Mouse (Mus musculus) liver, embryonic 11.5 days (tissue): Measurements from ENCODE around the gene Dok1. TPM values are rescaled to one million over a fixed set of nuclear protein-coding genes. Genes with fewer than 3 reads are reported as not detected.
A peak's percentile ranks its signal among the peaks of the same experiment; 100 is the strongest.

Experiments used
- ATAC-seq: fragments of 200-750 bp; cut with Nextera tagmentation; replicated peaks from 2 replicates; pipeline ENCODE4 v1.8.0; 2017; ENCODE audit warnings: moderate number of reproducible peaks, mild to moderate bottlenecking, moderate TSS enrichment, moderate library complexity; ENCODE audit not compliant: low FRiP score
- DNase-seq: peaks from one replicate; pipeline ENCODE4 v3.0.0-alpha.2; 2017; ENCODE audit warnings: low spot score
- H3K27ac ChIP-seq: fragments of 300-500 bp; sonication (generic); 2 replicates; pipeline ENCODE4 v1.5.1; 2014; ENCODE audit warnings: mild to moderate bottlenecking, low read depth, low read length, control low read depth
- H3K27me3 ChIP-seq: fragments of 300-500 bp; sonication (generic); replicated peaks from 2 replicates; pipeline ENCODE4 v1.6.1; 2014; ENCODE audit warnings: low read length, mixed read lengths; ENCODE audit not compliant: control insufficient read depth, insufficient read depth
- H3K36me3 ChIP-seq: fragments of 300-500 bp; sonication (generic); 2 replicates; pipeline ENCODE4 v1.6.1; 2014; ENCODE audit warnings: mild to moderate bottlenecking, low read length, moderate library complexity, mixed read lengths; ENCODE audit not compliant: control insufficient read depth, insufficient read depth
- H3K4me1 ChIP-seq: fragments of 300-500 bp; sonication (generic); replicated peaks from 2 replicates; pipeline ENCODE4 v1.6.1; 2014; ENCODE audit warnings: low read length, mixed read lengths; ENCODE audit not compliant: control insufficient read depth, insufficient read depth
- H3K4me2 ChIP-seq: fragments of 300-500 bp; sonication (generic); 2 replicates; pipeline ENCODE4 v1.6.1; 2014; ENCODE audit warnings: mild to moderate bottlenecking, control low read depth, moderate library complexity
- H3K4me3 ChIP-seq: fragments of 300-500 bp; sonication (generic); 2 replicates; pipeline ENCODE4 v1.5.1; 2014; ENCODE audit warnings: low read depth, low read length, control low read depth
- H3K9ac ChIP-seq: fragments of 300-500 bp; sonication (generic); 2 replicates; pipeline ENCODE4 v1.6.1; 2014; ENCODE audit warnings: low read depth, low read length, control low read depth
- H3K9me3 ChIP-seq: fragments of 300-500 bp; sonication (generic); 2 replicates; pipeline ENCODE4 v1.6.1; 2016; ENCODE audit warnings: low read length, inconsistent platforms, mixed read lengths; ENCODE audit not compliant: control insufficient read depth
- WGBS: fragments of 180-500 bp; shearing (Covaris S2); extraction: QIAGEN DNeasy Blood & Tissue Kit; methylation state at CpG from one replicate; pipeline ENCODE4 v1.1.7; 2014; 5-methylcytosine and 5-hydroxymethylcytosine counted together
- polyA plus RNA-seq: library from polyadenylated mRNA; unstranded; fragments of >200 nt; fragmentation: Nextera tagmentation; extraction: Ambion mirVana; gene quantifications from 2 replicates; pipeline ENCODE4 v1.2.1, GENCODE M21; 2014

Gene Dok1
- polyA plus RNA-seq, 1 experiment from 2014 or later = 17.2 TPM

- DNase-seq (peak; percentile 97), ATAC-seq (peak; percentile 93)
- Histone ChIP-seq H3K9ac (peak within 1 kb of the TSS; percentile 94), H3K4me1 (peaks cover 20% of the 10 kb centered on the region), H3K9me3 (no peaks in the 10 kb centered on the region), H3K4me2 (peak within 1 kb of the TSS; percentile 95), H3K36me3 (peaks cover 22% of the 10 kb centered on the region), H3K4me3 (peak within 1 kb of the TSS; percentile 79), H3K27ac (peak within 1 kb of the TSS; percentile 87), H3K27me3 (no peaks in the 10 kb centered on the region)
- under 1% methylated on average over 64 of the region's 64 CpGs for WGBS
Observed at GRCm38 (mm10) chr6:83054074-83054851, 21.0 kb upstream of the Dok1 start, which contains the start of gene Aup1. Gene Aup1 (plus strand): TSS chr6:83054521.

- WGBS = 2% methylated on average over 26 of the region's 26 CpGs
- H3K9me3 ChIP-seq = no peaks in the 10 kb centered on the region
- peak overlapping the region; percentile 94 for H3K9ac ChIP-seq
- ATAC-seq = 0 out of 2 replicates have a peak, but pooled peaks have one; percentile 6
- peak; percentile 58 for DNase-seq
- H3K4me3 ChIP-seq = peak overlapping the region; percentile 79
- peak overlapping the region; percentile 87 for H3K27ac ChIP-seq
- H3K36me3 ChIP-seq = peaks cover 22% of the 10 kb centered on the region
- peak overlapping the region; percentile 95 for H3K4me2 ChIP-seq
- no peaks in the 10 kb centered on the region for H3K27me3 ChIP-seq
- peaks cover 19% of the 10 kb centered on the region for H3K4me1 ChIP-seq
Observed at GRCm38 (mm10) chr6:83053136-83053960, 20.1 kb upstream of the Dok1 start.

- 66% methylated on average over 10 of the region's 10 CpGs for WGBS
- Histone ChIP-seq H3K9me3 (no peaks in the 10 kb centered on the region), H3K27me3 (no peaks in the 10 kb centered on the region), H3K27ac (no peak overlapping the region), H3K4me2 (no peak overlapping the region), H3K4me1 (peaks cover 8% of the 10 kb centered on the region), H3K9ac (no peak overlapping the region), H3K4me3 (no peak overlapping the region), H3K36me3 (peaks cover 6% of the 10 kb centered on the region; the same call in 1 of the 2 replicates)
- no peak for DNase-seq
- no peak for ATAC-seq
Observed at GRCm38 (mm10) chr6:83049367-83049766, 16.1 kb upstream of the Dok1 start.

GRCm38 (mm10) chr6:83044742-83045141 lies 11.5 kb upstream of the Dok1 start:
- Histone ChIP-seq H3K4me3 (no peak overlapping the region), H3K27ac (no peak overlapping the region), H3K9ac (no peak overlapping the region), H3K27me3 (no peaks in the 10 kb centered on the region), H3K4me1 (no peaks in the 10 kb centered on the region), H3K9me3 (no peaks in the 10 kb centered on the region), H3K36me3 (no peaks in the 10 kb centered on the region), H3K4me2 (no peak overlapping the region)
- WGBS = 63% methylated on average over 9 of the region's 9 CpGs
- DNase-seq = no peak
- ATAC-seq = no peak

GRCm38 (mm10) chr6:83043993-83044392 lies 10.7 kb upstream of the Dok1 start:
- Histone ChIP-seq H3K27me3 (no peaks in the 10 kb centered on the region), H3K4me3 (no peak overlapping the region), H3K9ac (no peak overlapping the region), H3K4me1 (peaks cover under 1% of the 10 kb centered on the region), H3K27ac (no peak overlapping the region), H3K36me3 (no peaks in the 10 kb centered on the region), H3K9me3 (no peaks in the 10 kb centered on the region), H3K4me2 (no peak overlapping the region)
- DNase-seq (no peak), ATAC-seq (no peak)
- WGBS = 84% methylated on average over 5 of the region's 5 CpGs

- Histone ChIP-seq H3K27ac (no peak overlapping the region), H3K36me3 (no peaks in the 10 kb centered on the region), H3K4me1 (peaks cover 5% of the 10 kb centered on the region), H3K9ac (no peak overlapping the region), H3K4me3 (no peak overlapping the region), H3K9me3 (no peaks in the 10 kb centered on the region), H3K4me2 (no peak overlapping the region), H3K27me3 (no peaks in the 10 kb centered on the region)
- no peak for DNase-seq
- ATAC-seq = no peak
- 58% methylated on average over 6 of the region's 6 CpGs for WGBS
Observed at GRCm38 (mm10) chr6:83043561-83043960, 10.3 kb upstream of the Dok1 start.

GRCm38 (mm10) chr6:83040601-83041000 lies 7.3 kb upstream of the Dok1 start:
- H3K4me2 ChIP-seq = no peak overlapping the region
- H3K9ac ChIP-seq = no peak overlapping the region
- no peaks in the 10 kb centered on the region for H3K9me3 ChIP-seq
- WGBS = 73% methylated on average over 5 of the region's 5 CpGs
- peaks cover 9% of the 10 kb centered on the region for H3K4me1 ChIP-seq
- H3K4me3 ChIP-seq = no peak overlapping the region
- ATAC-seq (no peak), DNase-seq (no peak)
- peaks cover 1% of the 10 kb centered on the region; the same call in 1 of the 2 replicates for H3K27me3 ChIP-seq
- H3K27ac ChIP-seq = no peak overlapping the region
- no peaks in the 10 kb centered on the region for H3K36me3 ChIP-seq

- 14% methylated on average over 24 of the region's 24 CpGs for WGBS
- H3K9ac ChIP-seq = peak overlapping the region; percentile 35; the same call in 1 of the 2 replicates
- H3K4me2 ChIP-seq = peak overlapping the region; percentile 56
- H3K27me3 ChIP-seq = peaks cover 6% of the 10 kb centered on the region; the same call in 1 of the 2 replicates
- DNase-seq = peak; percentile 84
- peak; percentile 90 for ATAC-seq
- H3K36me3 ChIP-seq = no peaks in the 10 kb centered on the region
- H3K27ac ChIP-seq = peak overlapping the region; percentile 62
- peak overlapping the region; percentile 21 for H3K4me3 ChIP-seq
- H3K4me1 ChIP-seq = peaks cover 15% of the 10 kb centered on the region
- no peaks in the 10 kb centered on the region for H3K9me3 ChIP-seq
Observed at GRCm38 (mm10) chr6:83038496-83039012, 5.3 kb upstream of the Dok1 start.
